Mouse (Mus musculus) limb, embryonic 14.5 days (tissue): Measurements from ENCODE around the gene B3galt2. TPM values are rescaled to one million over a fixed set of nuclear protein-coding genes. Genes with fewer than 3 reads are reported as not detected.

ENCODE experiments used
- ATAC-seq: fragments of 200-750 bp; cut with Nextera tagmentation; 2 replicates; pipeline ENCODE4 v1.8.0; 2017; ENCODE audit warnings: low read depth, moderate number of reproducible peaks, moderate TSS enrichment; ENCODE audit not compliant: low FRiP score
- DNase-seq: peaks from one replicate; pipeline ENCODE4 v3.0.0-alpha.2; 2015; ENCODE audit warnings: low spot score
- H3K27ac ChIP-seq: fragments of 300-500 bp; sonication (generic); replicated peaks from 2 replicates; pipeline ENCODE4 v1.5.1; 2014; ENCODE audit warnings: low read depth, mild to moderate bottlenecking, low read length, moderate library complexity, mixed read lengths
- H3K27me3 ChIP-seq: fragments of 300-500 bp; sonication (generic); 2 replicates; pipeline ENCODE4 v1.6.1; 2014; ENCODE audit warnings: low read length, mixed read lengths; ENCODE audit not compliant: control insufficient read depth, insufficient read depth
- H3K36me3 ChIP-seq: fragments of 300-500 bp; sonication (generic); 2 replicates; pipeline ENCODE4 v1.6.1; 2014; ENCODE audit warnings: mild to moderate bottlenecking, low read length, moderate library complexity, mixed read lengths; ENCODE audit not compliant: control insufficient read depth, insufficient read depth
- H3K4me1 ChIP-seq: fragments of 300-500 bp; sonication (generic); 2 replicates; pipeline ENCODE4 v1.6.1; 2014; ENCODE audit warnings: antibody characterized with exemption, low read length, mixed read lengths; ENCODE audit not compliant: control insufficient read depth, insufficient read depth
- H3K4me2 ChIP-seq: fragments of 300-500 bp; sonication (generic); replicated peaks from 2 replicates; pipeline ENCODE4 v1.6.1; 2014; ENCODE audit warnings: low read depth, mild to moderate bottlenecking, low read length, moderate library complexity; ENCODE audit not compliant: severe bottlenecking
- H3K4me3 ChIP-seq: fragments of 300-500 bp; sonication (generic); replicated peaks from 2 replicates; pipeline ENCODE4 v1.5.1; 2014; ENCODE audit warnings: low read length
- H3K9ac ChIP-seq: fragments of 300-500 bp; sonication (generic); 2 replicates; pipeline ENCODE4 v1.6.1; 2014; ENCODE audit warnings: mild to moderate bottlenecking, low read depth, low read length, moderate library complexity; ENCODE audit not compliant: severe bottlenecking
- H3K9me3 ChIP-seq: fragments of 300-500 bp; sonication (generic); 2 replicates; pipeline ENCODE4 v1.6.1; 2016; ENCODE audit warnings: low read length; ENCODE audit not compliant: control insufficient read depth
- POLR2A ChIP-seq: fragments of 200-500 bp; IDR thresholded peaks from 2 replicates; pipeline ENCODE4 v1.8.0; 2012; ENCODE audit warnings: inconsistent platforms, mild to moderate bottlenecking, moderate library complexity, borderline replicate concordance; ENCODE audit not compliant: insufficient read depth, insufficient read length; ENCODE audit errors: extremely low read depth
- WGBS: fragments of 180-500 bp; shearing (Covaris S2); extraction: QIAGEN DNeasy Blood & Tissue Kit; methylation state at CpG from one replicate; pipeline ENCODE4 v1.1.7; 2014; 5-methylcytosine and 5-hydroxymethylcytosine counted together
- polyA plus RNA-seq, 2 experiments: library from polyadenylated mRNA; depleted of rRNA in 1 of 2; stranded (reverse) in 1 of 2; unstranded in 1 of 2; fragments of >200 nt; fragmentation: Nextera tagmentation in 1 of 2; extraction: Ambion mirVana in 1 of 2; gene quantifications; 2 replicates each; pipeline versions ENCODE4 v1.2.1 to v1.2.3; 2012 to 2014

The B3galt2 gene
- polyA plus RNA-seq, 2 experiments: 0.63 to 2.0 TPM

GRCm38 (mm10) chr1:143702741-143703262 is 62.3 kb downstream of the B3galt2 start, which contains the start of gene Cdc73:
Gene Cdc73 (minus strand): TSS chr1:143702893.
- ATAC-seq: peak; percentile 99

More at GRCm38 (mm10) chr1:143702741-143703262, 62.3 kb downstream of the B3galt2 start, which contains the start of gene Cdc73:
- Histone ChIP-seq H3K9me3 (no peaks in the 10 kb centered on the region), H3K4me2 (peak within 1 kb of the TSS; percentile 46), H3K27ac (peak within 1 kb of the TSS; percentile 91), H3K9ac (peak within 1 kb of the TSS; percentile 91), H3K36me3 (0 out of 2 replicates have a peak, but pooled peaks cover 3% of the 10 kb centered on the region), H3K27me3 (no peaks in the 10 kb centered on the region), H3K4me1 (peaks cover 5% of the 10 kb centered on the region; the same call in 1 of the 2 replicates), H3K4me3 (peak within 1 kb of the TSS; percentile 86)
- WGBS: 0% methylated on average over 40 of the region's 74 CpGs
- DNase-seq: peak; percentile 87
- 0 out of 2 replicates have a peak, but pooled peaks have one; percentile 47 for TF ChIP-seq POLR2A

Other genes starting within 250 kb of the B3galt2 start
- 14.6 and 22.2 TPM in 2 replicates for gene Cdc73, start 62.2 kb downstream of the B3galt2 start, polyA plus RNA-seq (2012; rRNA removed)
- 21.8 and 23.1 TPM in 2 replicates for gene Cdc73, start 62.2 kb downstream of the B3galt2 start, polyA plus RNA-seq (2014; fragmentation: Nextera tagmentation; extraction: Ambion mirVana)
- 48.1 and 65.8 TPM in 2 replicates for gene Glrx2, start 75.7 kb downstream of the B3galt2 start, polyA plus RNA-seq (2012; rRNA removed)
- gene Glrx2, start 75.7 kb downstream of the B3galt2 start, polyA plus RNA-seq (2014; fragmentation: Nextera tagmentation; extraction: Ambion mirVana): 74.4 and 77.4 TPM in 2 replicates
- 7.1 and 7.2 TPM in 2 replicates for gene Trove2, start 136.4 kb downstream of the B3galt2 start, polyA plus RNA-seq (2012; rRNA removed)
- gene Trove2, start 136.4 kb downstream of the B3galt2 start, polyA plus RNA-seq (2014; fragmentation: Nextera tagmentation; extraction: Ambion mirVana): 18.7 and 20.5 TPM in 2 replicates
- 11.8 and 19.9 TPM in 2 replicates for gene Uchl5, start 136.6 kb downstream of the B3galt2 start, polyA plus RNA-seq (2012; rRNA removed)
- gene Uchl5, start 136.6 kb downstream of the B3galt2 start, polyA plus RNA-seq (2014; fragmentation: Nextera tagmentation; extraction: Ambion mirVana): 57.5 and 63.8 TPM in 2 replicates